Mouse (Mus musculus): Measurements from ENCODE around the gene Suz12. TPM values are rescaled to one million over a fixed set of nuclear protein-coding genes. Genes with fewer than 3 reads are reported as not detected.

Suz12 gene
- total and polyA plus RNA-seq, 3 experiments = 33.2 to 191 (median 43.9) TPM

- no peaks in the 10 kb centered on the region for H3K79me2 ChIP-seq (ENCODE audit: control insufficient read depth, insufficient read depth, low read length, poor library complexity)
- DNase-seq (ENCODE audit: low read depth, low spot score) = no peak
- no peaks in the 10 kb centered on the region for H3K4me1 ChIP-seq (ENCODE audit: control insufficient read depth in 1 of 2, insufficient read depth in 2 of 2, low read length in 2 of 2)
- TF ChIP-seq MEF2A (IDR thresholded peaks at IDR 0.05; ENCODE audit: extremely low read depth, insufficient replicate concordance, low read depth, low read length, poor library complexity, severe bottlenecking) = no peak
- TF ChIP-seq E2F4 (IDR thresholded peaks at IDR 0.05; ENCODE audit: borderline replicate concordance, low read depth, low read length) = no peak
- no peaks in the 10 kb centered on the region for H3K9me3 ChIP-seq (replicated peaks; ENCODE audit: insufficient read depth, low read length)
- no peak overlapping the region for H3K9ac ChIP-seq (ENCODE audit: control insufficient read depth, low read depth, low read length, poor library complexity, severe bottlenecking)
- no peak overlapping the region for H3K4me3 ChIP-seq (ENCODE audit: control insufficient read depth in 1 of 2, insufficient read depth in 1 of 2, low read depth in 2 of 2, low read length in 2 of 2)
- H3K27ac ChIP-seq (ENCODE audit: control insufficient read depth, low read depth, low read length) = no peak overlapping the region
- H3K36me3 ChIP-seq (ENCODE audit: control insufficient read depth in 1 of 2, insufficient read depth in 2 of 2, low read length in 2 of 2) = peaks cover 0 to 36% of the 10 kb centered on the region in 2 experiments; a peak in 2 of 4 replicates
- H3K27me3 ChIP-seq (ENCODE audit: control insufficient read depth in 1 of 2, insufficient read depth in 2 of 2, low read length in 2 of 2) = no peaks in the 10 kb centered on the region
Observed at GRCm38 (mm10) chr11:80053171-80053570, 60.3 kb downstream of the Suz12 start.

GRCm38 (mm10) chr11:80054659-80055058, 61.8 kb downstream of the Suz12 start:
- Histone ChIP-seq H3K4me3 (ENCODE audit: control insufficient read depth in 1 of 2, insufficient read depth in 1 of 2, low read depth in 2 of 2, low read length in 2 of 2) (no peak overlapping the region), H3K4me1 (ENCODE audit: control insufficient read depth in 1 of 2, insufficient read depth in 2 of 2, low read length in 2 of 2) (no peaks in the 10 kb centered on the region), H3K27me3 (ENCODE audit: control insufficient read depth in 1 of 2, insufficient read depth in 2 of 2, low read length in 2 of 2) (no peaks in the 10 kb centered on the region)

GRCm38 (mm10) chr11:80056141-80056540, 63.2 kb downstream of the Suz12 start:
- Histone ChIP-seq H3K36me3 (ENCODE audit: control insufficient read depth in 1 of 2, insufficient read depth in 2 of 2, low read length in 2 of 2) (peaks cover 0 to 56% of the 10 kb centered on the region in 2 experiments; a peak in 2 of 4 replicates), H3K4me1 (ENCODE audit: control insufficient read depth in 1 of 2, insufficient read depth in 2 of 2, low read length in 2 of 2) (no peaks in the 10 kb centered on the region), H3K27me3 (ENCODE audit: control insufficient read depth in 1 of 2, insufficient read depth in 2 of 2, low read length in 2 of 2) (no peaks in the 10 kb centered on the region), H3K9me3 (replicated peaks; ENCODE audit: insufficient read depth, low read length) (no peaks in the 10 kb centered on the region), H3K79me2 (ENCODE audit: control insufficient read depth, insufficient read depth, low read length, poor library complexity) (no peaks in the 10 kb centered on the region), H3K9ac (ENCODE audit: control insufficient read depth, low read depth, low read length, poor library complexity, severe bottlenecking) (no peak overlapping the region), H3K27ac (ENCODE audit: control insufficient read depth, low read depth, low read length) (no peak overlapping the region), H3K4me3 (ENCODE audit: control insufficient read depth in 1 of 2, insufficient read depth in 1 of 2, low read depth in 2 of 2, low read length in 2 of 2) (no peak overlapping the region)
- no peak for TF ChIP-seq HCFC1 (IDR thresholded peaks at IDR 0.05; ENCODE audit: low read depth, low read length)
- TF ChIP-seq NELFE (IDR thresholded peaks at IDR 0.05; ENCODE audit: low read depth, low read length) = no peak
- TF ChIP-seq MYC (IDR thresholded peaks at IDR 0.05; ENCODE audit: low read depth, low read length) = no peak
- TF ChIP-seq ZKSCAN1 (IDR thresholded peaks at IDR 0.05; ENCODE audit: low read depth, low read length) = no peak
- TF ChIP-seq CTCF (IDR thresholded peaks at IDR 0.05 in 2 of 3, conservative IDR thresholded peaks at IDR 0.05 in 1 of 3; ENCODE audit: control insufficient read depth in 1 of 3, insufficient read depth in 1 of 3, low read depth in 2 of 3, low read length in 3 of 3, poor library complexity in 1 of 3, severe bottlenecking in 1 of 3) = no peak
- no peak for TF ChIP-seq BHLHE40 (IDR thresholded peaks at IDR 0.05; ENCODE audit: borderline replicate concordance, low read depth, low read length)
- no peak for TF ChIP-seq TBP (IDR thresholded peaks at IDR 0.05; ENCODE audit: low read depth, low read length)
- TF ChIP-seq ZNF384 (IDR thresholded peaks at IDR 0.05; ENCODE audit: low read depth, low read length) = no peak
- TF ChIP-seq POLR2A (IDR thresholded peaks at IDR 0.05; ENCODE audit: control insufficient read depth in 1 of 2, insufficient read depth in 1 of 2, low read depth in 1 of 2, low read length in 2 of 2, poor library complexity in 1 of 2) = no peak
- TF ChIP-seq POLR2AphosphoS2 (IDR thresholded peaks at IDR 0.05; ENCODE audit: low read length) = no peak
- TF ChIP-seq TAL1 (IDR thresholded peaks at IDR 0.05; ENCODE audit: low read length) = no peak
- DNase-seq (ENCODE audit: low read depth, low spot score) = no peak

More at GRCm38 (mm10) chr11:80054659-80055058, 61.8 kb downstream of the Suz12 start:
- no peak overlapping the region for H3K27ac ChIP-seq (ENCODE audit: control insufficient read depth, low read depth, low read length)
- TF ChIP-seq CHD1 (IDR thresholded peaks at IDR 0.05; ENCODE audit: low read depth, low read length) (no peak), RCOR1 (IDR thresholded peaks at IDR 0.05; ENCODE audit: low read depth, low read length) (no peak), ETS1 (IDR thresholded peaks at IDR 0.05; ENCODE audit: low read depth, low read length) (no peak), ZNF384 (IDR thresholded peaks at IDR 0.05; ENCODE audit: low read depth, low read length) (no peak), ZMIZ1 (IDR thresholded peaks at IDR 0.05; ENCODE audit: low read depth, low read length) (no peak), ELF1 (IDR thresholded peaks at IDR 0.05; ENCODE audit: low read depth, low read length) (no peak)
- no peak overlapping the region for H3K9ac ChIP-seq (ENCODE audit: control insufficient read depth, low read depth, low read length, poor library complexity, severe bottlenecking)
- no peak for DNase-seq (ENCODE audit: low read depth, low spot score)
- peaks cover 0 to 44% of the 10 kb centered on the region in 2 experiments; a peak in 2 of 4 replicates for H3K36me3 ChIP-seq (ENCODE audit: control insufficient read depth in 1 of 2, insufficient read depth in 2 of 2, low read length in 2 of 2)
- H3K79me2 ChIP-seq (ENCODE audit: control insufficient read depth, insufficient read depth, low read length, poor library complexity) = no peaks in the 10 kb centered on the region
- H3K9me3 ChIP-seq (replicated peaks; ENCODE audit: insufficient read depth, low read length) = no peaks in the 10 kb centered on the region
